Mouse (Mus musculus) layer of hippocampus, postnatal 10 days (tissue): ENCODE results near the gene Dner. TPM values are rescaled to one million over a fixed set of nuclear protein-coding genes. Genes with fewer than 3 reads are reported as not detected.

ENCODE experiments used
- DNase-seq, 2 experiments: peaks; one replicate each; pipeline ENCODE4 v3.0.0; 2021; ENCODE audit warnings: low spot score in 2 of 2
- total RNA-seq, 2 experiments: library from RNA; stranded (reverse); gene quantifications; 2 replicates each; pipeline ENCODE4 v1.2.3; 2021

Dner gene
- total RNA-seq, 2 experiments from 2014 or later, result 228 to 234 TPM

DNA sequence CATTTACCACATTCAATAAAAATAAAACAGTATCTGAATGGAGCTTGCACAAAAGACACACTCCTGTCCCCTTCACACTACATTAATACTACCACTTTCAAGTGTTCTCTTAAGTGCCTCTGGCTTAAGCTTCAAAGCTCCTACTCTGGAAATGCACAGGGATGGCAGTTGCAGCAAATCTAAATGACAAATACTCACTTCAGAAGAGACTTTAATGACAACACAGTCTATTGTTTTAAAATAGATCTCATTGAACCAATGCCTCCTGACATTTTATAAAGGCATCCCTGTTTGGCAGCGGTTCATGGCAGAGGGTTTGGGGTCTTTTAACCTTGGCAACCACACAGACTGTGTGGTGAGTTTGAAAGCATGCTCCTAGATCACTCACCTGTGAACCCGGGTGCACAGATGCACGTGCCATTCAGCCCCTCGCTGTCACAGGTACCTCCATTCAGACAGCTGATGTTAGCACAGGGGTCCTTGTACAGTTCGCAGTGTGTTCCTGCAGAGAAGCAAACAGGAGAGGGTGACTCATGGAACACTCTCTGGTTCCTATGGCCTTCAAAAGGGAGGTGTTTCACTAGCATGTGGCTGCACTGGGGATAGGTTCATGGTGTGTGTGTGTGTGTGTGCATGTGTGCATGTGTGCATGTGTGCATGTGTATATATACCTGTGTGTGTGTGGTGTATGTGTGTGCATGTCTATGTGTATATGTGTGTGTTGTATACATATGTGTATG is 290.3 kb downstream of the Dner start:
- DNase-seq, result no peak

DNA sequence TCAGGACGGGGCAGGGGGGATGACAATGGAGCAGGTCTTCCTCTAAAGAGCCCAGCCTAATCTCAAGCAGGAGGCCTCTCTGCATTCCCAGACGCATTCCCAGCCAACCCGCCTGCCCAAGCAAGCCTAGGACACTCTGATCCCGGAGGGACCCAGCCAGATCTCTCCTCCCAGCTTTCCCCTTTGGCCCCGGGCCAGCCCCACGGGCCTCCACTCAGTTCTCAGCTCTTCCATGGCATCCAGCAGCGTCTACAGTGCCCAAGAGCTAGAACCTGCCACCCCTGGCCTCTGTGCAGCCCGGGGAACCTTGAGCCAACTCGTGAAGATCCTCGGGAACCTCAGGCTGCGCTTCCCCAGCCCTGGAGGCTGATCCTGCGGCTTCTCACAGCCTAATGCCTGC is 291.1 kb downstream of the Dner start:
- no peak for DNase-seq

DNA sequence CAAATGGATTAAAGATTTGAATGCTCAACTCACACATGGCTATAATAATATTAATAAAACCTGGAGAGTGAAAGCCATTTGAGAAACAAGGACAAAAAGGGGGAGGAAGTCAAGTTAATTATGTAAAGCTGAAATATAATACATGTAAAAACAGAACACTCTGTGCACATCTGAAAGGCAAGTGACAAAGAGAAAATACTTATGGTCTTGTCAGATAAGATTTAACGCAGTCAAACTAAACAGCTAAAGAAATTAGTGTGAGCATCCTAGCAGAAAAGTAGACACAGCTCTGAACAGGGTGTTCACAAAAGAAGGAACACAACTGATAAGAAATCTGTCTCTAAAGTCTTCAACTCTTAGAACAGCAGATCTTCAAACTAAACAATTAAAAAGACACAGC is 293.9 kb downstream of the Dner start:
- no peak for DNase-seq

DNA sequence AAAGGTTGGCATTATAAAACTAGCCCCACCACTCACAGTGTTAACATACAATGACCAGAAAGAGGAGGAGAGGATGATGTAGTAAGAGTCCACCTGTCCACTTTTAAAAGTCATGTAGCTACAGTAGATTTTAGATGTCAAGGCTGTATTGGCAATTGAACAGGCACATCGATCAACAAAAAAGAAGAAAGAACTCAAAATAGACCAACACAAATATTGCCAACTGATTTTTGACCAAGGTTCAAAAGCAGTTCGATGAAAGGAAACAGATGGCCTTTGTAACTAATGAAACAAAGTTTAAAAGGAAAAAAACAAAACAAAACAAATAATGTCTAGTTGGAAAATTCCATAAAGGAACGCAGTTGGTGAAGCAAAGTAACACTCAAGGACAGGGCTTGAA is 296.4 kb downstream of the Dner start:
- no peak for DNase-seq

DNA sequence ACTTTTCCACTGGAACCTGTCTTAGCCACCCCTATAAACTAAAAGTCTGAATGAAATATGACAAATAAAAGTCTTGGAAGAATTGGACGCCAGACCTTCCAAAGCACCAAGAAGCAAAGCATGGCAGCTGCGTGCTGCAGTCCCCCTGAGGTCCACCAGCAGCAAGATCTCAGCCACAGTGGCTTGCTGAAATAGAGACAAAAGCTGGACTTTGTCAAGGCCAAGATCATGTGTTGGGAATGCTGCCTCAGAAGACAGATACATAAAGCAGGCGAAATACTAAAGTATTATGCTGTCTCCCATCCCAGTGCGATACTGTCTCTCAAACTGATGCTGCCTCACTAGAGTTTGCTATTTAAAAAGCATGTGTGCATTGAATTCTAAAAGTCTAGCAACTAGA is 296.9 kb downstream of the Dner start:
- no peak for DNase-seq

DNA sequence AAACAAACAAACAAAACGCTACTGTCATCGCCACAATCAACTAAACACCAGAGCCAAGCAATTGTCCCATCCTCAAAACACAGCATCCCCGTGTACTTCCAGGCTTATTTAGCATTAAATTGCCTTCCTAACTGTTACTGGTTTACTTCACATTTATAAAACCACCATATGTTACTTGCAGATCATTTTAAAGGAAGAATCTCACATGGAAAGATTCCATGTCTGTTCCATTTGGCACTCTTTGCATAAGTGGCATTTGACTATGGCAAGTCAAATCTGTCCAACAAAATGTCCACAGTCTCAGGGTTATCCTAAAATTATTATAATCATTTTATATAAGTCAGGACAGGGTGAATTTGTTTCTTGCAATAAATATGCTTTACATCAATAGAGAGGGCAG is 299.2 kb downstream of the Dner start:
- DNase-seq, result no peak

DNA sequence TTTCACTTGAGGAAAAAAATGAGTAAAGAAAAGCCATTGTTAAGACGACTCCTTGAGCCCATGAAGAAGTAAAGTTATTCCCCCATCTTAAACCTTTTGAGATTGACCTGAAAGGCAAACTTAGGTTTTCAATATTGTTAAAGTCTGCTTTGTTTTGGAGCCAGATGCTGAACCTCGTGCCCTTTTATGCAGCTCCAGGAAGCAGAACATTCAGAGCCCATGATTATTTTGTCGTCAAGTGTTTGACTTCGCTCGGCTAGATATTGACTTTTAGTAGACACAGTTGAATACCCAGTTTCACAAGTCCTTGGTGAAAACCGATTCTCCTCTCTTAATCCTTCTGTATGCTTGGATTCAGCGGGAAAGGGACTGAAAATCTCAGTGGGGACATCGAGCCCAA is 300.1 kb downstream of the Dner start:
- DNase-seq, result no peak

DNA sequence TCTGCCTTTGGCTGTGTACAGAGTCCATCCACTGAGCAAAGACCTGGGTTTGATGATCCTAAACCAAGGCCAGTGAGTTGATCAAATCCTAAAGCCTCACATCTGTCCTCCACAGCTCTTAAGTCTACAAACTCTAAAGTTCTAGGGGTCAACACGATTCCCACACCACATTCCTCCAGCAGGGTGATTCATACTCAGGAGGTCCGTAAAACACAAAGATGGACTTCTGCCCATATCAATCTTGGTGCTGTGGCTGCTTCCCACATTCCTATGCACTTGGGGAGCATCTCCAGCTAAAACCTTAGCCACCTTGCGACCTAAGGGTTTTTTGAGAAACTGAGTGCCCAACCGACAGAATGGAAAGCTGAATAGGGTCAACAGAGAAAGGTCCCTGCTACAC is 305.1 kb downstream of the Dner start:
- no peak for DNase-seq

DNA sequence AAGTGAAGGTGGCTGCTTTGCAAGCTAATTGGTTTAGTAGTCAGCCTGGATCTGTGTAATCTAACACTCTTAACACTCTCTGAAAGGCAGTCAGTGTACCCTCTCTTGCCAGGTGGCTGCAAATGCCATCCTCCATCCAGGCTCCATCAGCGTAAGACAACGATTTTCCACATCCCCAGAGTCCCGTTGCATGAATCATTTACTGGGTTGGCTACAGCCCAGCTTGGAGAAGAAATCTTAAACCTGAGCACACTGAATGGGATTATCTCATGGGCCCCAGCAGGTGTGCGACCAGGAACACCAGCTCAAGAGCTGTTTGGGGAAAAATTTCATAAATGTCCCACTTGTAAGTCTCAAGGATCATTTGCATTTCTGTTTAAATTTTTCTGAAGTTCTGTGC is 308.4 kb downstream of the Dner start:
- peak in 1 of 2 experiments; percentile 37 for DNase-seq

DNA sequence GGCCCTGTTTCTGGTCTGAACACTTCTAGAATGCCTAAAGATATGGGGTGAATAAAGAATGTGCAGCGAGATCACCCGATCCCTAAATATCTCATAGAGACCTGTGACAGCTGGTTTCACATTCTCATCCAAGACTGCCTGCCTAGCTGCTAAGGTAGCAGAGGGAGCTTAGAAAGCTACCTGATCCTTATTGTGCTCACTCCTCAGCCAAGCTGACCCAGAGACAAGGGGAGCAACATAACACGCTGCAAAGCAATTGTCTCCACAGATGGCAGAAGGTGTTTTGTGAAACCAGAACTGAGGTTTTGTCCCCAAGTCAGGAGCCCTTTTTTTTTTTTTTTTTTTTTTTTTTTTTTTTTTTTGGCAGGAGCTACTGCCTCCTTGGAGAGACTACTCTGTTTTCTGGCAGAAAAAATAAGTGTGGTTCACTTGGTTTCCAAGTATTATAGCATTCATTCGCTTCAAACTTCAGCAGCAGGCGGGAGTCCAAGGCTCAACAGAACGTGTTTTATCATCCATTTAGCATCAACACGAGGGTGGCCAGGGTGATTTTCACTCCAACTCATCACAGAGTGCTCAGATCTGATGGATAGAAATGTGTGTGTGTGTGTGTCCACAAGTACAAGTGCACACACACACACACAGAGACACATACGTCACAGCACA is 309.4 kb downstream of the Dner start:
- peak in 1 of 2 experiments; percentile 34 for DNase-seq

DNA sequence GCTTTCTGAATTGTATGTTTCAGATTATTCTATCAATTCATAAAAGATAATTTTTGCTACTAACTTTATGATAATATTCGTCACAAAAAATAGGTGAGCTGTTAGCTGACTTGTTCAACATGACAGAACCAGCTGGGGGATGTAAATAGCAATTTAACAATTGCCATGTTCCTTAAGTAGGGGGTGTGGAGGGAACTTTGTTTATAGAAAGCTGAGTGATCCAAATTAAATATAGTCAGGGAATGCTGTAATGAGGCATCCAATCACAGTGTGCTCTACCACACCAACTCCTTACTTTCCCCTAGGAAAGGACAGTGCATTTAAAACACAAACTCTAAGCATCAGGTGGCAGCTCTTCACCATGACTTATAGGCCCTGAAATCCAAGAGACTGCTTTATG is 313.3 kb downstream of the Dner start:
- DNase-seq, result no peak

DNA sequence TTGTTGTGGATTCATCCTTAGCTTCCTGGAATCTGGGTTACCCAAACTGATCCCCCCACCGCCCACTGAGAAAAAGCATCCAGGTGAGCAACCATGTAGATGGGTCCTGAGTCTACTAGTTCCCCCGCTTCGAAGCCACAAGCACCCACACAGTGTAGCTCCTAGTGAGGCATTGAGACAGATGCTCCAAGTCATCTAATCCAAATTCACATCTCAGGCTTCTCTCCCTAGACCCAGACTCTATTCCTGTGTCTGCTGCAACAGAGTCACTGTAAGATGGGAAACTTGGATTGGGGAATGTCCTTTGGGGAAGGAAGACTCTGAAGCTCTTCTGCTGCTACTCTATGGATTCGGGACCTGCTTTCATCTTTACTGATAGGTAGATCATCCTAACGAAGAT is 314.0 kb downstream of the Dner start:
- DNase-seq, result no peak

DNA sequence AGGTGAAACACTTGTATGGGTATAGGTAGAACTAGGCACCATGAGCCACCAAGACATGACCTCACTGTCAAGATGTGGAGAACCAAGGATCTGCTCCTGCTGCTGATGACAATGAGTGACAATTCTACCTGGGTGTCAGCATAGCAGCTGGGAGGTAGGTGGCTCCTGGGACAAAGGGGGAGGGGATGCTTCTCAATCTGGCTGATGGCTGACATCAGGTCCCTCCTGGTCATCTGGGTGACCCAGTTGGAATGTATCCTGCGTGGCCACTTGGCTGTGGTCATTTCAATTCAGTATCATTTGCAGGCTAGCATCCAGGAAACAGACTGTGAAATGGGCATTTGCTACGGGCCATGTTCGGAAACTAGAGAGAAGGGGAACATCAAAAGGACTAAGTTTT is 315.1 kb downstream of the Dner start:
- no peak for DNase-seq

DNA sequence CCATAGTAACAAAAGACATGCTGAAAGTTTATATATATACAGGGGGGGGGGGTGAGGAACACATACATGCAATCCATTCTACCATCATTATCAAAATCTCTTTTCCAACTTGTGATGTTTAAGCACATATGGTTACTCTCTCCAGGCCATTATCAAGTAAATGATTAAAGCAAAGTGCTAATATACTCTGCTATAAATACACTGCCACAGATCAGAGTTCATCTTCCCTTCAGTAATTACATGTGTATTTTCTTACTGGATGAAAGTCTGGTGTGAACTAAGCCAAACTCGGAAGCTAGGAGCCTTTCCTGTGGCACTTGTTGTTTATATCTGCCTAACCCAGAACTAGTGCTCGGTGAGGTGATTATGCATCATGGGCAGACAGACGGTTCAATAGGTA is 328.3 kb downstream of the Dner start:
- no peak for DNase-seq

DNA sequence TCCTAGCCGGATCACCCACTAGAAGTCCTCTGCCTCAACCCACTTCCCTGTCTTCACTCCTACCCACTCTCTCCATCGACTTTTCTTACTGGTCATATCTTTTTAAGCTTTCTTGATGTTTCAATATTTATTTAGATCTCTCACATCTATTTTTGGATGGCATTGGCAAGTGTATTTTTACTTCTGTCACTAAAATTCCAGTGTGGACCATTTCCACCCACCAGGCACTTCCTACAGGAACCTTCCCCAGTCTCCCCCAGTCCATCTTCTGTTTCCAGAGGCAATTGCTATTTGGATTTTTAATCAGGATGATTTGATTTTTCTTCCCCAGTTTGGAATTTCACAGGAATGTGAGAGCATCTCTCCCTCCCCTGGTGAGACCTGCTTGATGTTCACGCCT is 329.5 kb downstream of the Dner start:
- no peak for DNase-seq

DNA sequence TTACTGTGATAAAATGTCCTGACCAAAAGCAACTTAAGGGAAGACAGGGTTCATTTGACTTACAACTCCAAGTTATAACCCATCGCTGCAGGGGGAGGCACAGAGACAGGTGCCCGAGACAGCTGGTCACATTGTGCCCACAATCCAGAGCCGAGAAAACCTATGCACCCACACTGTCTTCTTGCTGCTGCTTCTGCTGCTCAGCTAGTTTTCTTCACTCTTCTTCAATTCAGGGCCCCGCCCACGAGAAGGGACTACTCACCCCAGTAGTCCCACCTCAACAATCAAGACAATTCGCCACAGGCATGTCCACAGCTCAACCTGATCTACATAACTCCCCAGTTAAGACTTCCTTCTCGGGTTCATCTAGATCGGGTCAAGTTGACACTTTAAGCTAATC is 332.1 kb downstream of the Dner start, which contains the start of gene Pid1:
Gene Pid1, minus strand, starts transcription at position 214 of the 400 bp plus-strand sequence.
- no peak for DNase-seq

DNA sequence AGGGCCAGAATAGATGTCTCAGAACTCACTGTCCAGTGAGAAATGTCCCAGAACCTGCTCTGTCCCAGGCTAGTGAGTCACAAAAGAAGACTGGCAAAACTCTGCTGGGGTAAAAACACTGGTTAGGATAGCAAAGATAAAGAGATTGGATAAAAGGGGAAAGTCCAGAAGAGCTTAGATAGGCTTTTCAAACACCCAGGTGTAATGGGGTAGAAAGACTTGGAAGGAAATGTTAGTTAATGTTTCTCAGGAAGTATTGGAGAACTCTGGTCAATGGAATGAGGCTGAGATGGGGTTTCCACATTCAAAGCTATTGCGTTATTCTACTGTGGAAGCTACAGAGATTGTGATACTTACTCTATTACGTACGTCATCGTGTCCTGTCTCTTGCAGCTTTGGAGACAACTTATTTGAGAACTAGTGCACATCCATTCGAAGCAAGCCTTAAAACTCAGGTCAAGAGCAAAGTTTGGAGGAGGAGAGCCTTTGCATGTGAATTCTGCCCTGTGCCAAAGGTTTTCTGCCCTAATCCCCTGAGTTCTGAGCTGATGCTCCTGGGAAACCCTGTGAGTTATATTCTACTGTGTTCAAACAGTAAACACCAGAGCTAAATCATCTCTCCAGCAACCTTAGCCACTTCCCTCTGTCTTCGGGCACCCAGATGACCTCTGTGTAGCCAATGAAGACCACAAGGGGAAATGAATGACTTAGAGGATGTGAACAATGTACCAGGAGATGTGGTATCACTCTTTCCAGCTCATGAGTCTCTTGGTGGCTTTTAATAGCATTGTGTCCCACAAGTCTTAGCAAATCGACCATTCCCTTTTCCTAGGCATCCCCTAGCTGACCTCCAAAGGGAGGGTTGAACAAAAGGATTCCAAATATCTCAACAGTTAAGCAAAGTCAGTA is 333.1 kb downstream of the Dner start:
- DNase-seq, result no peak

DNA sequence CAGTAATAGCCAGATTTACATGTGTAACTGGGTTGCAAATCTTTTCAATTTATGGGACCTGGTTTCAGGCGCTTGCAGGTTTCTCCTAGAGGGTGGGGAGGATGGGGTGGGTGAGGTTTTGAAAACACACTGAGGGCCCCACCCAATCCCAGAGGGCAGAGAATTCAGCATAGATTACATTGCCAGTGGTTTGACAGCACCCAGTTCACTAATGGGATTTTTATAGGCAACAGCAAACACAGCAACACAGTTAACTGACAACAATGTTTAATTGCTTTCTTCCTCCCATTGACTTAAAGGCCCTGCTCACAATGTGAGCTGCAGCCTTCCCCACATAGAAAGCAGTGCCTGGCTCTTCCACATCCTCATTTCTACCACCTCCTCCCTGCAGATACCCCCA is 333.8 kb downstream of the Dner start:
- DNase-seq, result no peak

DNA sequence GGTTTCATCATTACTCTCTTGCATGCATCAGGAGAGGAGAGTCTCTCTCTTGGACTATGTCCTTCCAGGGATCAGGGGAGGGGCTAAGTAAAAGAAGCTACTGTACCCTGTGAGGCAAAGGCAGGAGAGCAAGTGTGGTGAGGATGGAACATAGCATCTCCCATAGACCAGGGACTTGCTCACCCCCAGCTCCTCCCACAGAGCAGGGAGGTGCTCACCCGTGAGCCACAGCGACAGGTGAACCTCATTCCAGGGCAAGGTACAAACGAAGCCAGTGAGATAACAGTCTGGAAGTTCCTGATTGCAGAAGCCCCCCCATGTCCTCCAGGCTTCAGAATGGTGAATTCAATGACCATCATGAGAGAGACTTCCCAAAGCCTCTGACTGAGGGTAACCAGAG is 334.6 kb downstream of the Dner start:
- DNase-seq, result no peak

DNA sequence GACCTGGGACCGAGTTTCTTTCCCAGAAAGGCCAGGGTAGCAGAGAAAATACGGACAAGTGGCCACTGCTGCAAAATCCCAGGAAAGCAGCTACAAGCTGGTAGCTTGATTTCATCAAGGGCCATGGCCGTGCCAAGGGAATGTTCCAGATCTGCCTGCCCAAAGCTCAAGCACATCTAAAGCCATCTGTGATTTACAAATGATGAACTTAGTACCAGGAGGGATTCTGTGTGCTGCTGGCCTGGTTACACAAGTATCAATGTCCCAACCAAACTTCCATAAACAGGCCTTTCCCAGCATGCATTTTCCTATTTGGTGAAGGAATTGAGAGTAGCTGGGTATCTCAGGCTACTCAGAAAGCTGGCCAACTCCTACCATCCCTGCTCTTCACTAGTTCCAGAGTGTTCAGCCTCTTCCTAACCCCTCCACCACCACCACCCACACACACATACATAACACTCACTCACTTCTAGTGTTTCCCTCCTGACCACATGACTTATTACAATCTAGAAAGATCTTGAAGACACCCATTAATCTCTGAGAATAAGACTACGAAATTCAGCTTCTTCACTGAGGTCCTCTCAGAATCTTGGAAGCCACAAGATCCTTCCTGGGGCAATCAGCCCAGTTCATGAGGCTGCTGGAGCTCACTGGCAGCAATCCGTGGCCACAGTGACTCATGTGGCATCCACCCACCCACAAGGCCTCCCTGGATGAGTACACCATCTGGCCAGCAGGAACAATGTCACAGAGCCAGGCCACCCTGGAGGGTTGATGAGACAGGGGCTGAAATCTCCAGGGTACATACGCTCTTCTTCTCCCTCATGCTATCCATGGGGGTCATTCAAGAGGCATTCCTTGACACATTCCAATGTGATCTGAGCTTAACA is 336.2 kb downstream of the Dner start:
- no peak for DNase-seq

DNA sequence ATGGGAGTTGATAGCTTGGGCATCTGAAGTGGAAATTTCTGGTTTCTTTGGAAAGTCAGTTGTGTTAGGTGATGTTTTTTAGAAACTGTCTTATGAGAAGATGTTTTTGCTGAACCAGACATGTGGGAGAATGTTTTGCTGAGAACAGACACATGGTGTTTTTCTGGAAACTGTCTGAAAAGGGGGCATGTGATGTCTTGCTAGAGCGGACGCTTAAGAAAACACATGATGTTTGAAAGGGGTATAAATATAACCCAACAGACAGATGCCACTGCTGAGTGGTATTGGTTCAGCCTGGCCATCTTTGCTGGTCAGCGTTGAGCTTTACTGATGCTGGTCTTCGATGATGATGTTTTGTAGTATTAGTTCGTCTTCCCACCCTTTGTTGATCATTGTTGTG is 338.8 kb downstream of the Dner start:
- DNase-seq, result no peak
